Mouse (Mus musculus): ENCODE data around the gene R3hdm2.

DNA sequence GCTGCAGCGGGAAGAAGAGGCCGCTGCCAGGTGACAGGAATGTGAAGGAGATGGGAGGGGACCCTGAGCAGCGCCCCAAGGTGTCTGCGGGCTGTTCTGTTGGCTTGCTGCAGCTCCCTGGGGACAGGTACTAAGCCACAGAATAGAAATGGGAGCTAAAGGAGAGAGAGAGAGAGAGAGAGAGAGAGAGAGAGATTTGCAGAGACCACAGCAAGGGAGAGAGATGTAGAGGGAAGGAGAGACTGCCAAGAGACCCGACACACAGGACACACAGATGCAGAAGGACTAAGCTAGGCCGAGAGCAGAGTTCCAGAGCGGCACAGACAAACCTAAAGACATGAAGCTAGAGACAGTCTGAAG lies 132.2 kb downstream of the R3hdm2 start:
- no peak for TF ChIP-seq CTCF (IDR thresholded peaks at IDR 0.05; ENCODE audit: low read depth)
- TF ChIP-seq EP300 (IDR thresholded peaks at IDR 0.05; ENCODE audit: low read depth) = no peak

Measured in heart, postnatal 0 days (tissue).